Mouse (Mus musculus) layer of hippocampus, adult 9-11 months (tissue): ENCODE results near the gene Comp.

ENCODE experiments used
- DNase-seq: peaks from one replicate; pipeline ENCODE4 v3.0.0; 2022

The Comp gene

GRCm38 (mm10) chr8:70404212-70404611 lies 30.9 kb downstream of the Comp start:
- no peak for DNase-seq

DNA sequence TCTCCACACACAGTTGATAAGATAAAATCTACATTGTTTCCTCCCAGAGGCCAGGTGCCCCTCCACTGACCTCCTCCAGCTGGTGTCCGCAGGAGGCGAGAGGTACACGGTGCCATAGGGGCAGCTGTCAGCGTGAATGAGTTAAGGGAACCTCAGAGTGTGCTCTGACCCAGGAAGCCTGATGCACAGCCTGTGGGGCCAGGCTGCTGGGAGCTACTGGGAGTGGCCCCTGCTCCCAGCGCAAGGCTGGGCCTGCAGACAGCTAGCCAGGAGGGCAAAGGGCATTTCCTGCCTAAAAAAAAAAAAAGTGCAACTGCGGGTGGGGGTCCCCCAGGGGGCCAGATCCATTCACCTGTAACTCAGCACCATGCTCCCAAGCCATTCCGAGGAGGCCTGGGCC lies 31.8 kb downstream of the Comp start:
- no peak for DNase-seq

DNA sequence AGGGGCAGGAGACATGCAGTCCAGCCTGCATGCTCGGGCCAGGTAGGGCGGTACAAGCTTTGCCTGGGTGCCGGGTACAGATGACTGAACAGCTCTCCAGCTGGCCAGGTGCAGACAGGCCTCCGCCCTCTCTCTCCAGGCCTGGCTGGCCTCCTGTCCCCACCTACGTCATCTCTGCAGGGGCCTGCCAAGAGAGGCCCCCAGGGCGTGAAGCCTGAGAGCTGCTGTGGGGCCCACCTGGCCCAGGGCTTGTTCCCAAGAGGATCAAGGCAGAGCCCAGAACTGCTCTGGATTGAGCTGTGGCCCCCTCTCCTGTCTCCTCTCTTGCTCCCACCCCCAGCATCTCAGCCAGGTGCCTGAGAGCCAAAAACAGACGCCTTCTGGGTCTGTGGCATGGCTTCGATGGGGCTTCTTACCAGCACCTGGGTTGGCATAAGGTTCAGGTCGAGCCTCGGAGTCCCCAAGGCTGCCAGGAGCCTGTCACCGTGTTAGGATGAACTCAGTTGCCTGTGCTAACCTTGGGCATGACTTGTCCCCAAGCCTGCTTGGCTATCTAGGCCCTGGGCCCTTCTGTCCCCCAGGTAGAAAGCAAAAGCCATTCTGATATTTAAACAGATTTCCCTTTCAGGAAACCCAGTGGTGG lies 33.2 kb downstream of the Comp start:
- DNase-seq, result no peak

- no peak for DNase-seq
Measured at GRCm38 (mm10) chr8:70408301-70408700, 34.9 kb downstream of the Comp start.

DNA sequence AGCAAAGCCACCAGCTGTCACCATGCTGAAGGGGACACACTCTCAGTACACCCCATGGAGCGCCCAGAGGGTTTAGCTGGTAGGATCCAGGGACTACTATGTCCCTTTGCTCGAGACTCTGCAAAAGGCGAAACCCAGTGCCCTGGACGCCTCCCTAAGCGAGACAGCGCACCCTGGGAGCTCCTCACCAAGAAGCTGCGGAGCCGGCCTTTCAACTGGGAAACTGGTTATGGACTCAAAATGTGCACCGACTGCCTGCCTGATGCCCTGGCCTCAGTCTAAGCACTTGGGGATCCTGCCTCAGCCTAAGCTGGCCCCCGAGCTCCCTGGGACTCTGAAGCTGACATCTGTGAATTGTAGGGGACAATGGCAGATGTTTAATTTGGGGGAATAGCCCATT lies 35.7 kb downstream of the Comp start:
- DNase-seq, result no peak

DNA sequence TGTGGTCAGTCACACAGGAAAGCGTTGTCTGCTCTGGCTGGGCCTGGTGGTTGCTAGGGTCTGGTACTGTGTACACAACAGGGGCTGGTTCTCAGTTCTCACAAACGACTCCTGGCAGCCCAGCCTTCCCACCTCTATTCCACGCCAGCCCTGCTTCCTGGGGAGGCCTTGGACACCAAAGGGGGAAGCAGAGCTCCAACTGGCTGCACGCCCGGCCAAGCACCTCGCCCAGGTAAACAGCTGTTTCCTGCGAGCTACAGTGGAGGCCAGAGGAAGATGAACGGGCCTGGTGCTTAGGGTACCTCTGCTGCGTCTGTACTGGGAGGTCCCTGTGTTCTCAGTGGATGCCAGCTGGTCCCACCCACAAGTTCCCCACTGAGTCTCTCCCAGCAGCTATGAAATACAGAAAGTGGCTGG lies 36.1 kb downstream of the Comp start:
- peak; percentile 74 for DNase-seq

DNA sequence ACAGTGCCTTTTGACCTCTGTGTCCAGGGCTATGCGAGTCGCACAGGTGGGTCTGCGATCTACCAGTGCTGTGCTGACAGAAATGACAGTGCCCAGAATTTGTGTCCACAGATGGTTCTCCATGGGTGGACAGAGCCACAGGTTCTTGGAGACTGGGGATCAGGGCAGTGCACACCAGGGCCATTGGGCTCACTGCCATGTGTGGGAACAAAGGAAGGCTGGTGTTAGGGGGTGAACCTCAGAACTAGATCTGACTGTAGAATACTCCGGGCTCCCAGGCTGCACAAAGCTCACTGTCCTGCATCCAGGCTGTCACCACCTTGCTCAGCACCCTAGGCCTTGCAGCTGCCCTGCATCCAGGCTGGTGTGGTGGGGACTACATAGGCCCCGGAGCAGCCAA lies 36.9 kb downstream of the Comp start:
- no peak for DNase-seq

GRCm38 (mm10) chr8:70414310-70414946 lies 41.1 kb downstream of the Comp start:
- DNase-seq, result no peak

GRCm38 (mm10) chr8:70415540-70416451 lies 42.4 kb downstream of the Comp start:
- DNase-seq, result peak; percentile 52

DNA sequence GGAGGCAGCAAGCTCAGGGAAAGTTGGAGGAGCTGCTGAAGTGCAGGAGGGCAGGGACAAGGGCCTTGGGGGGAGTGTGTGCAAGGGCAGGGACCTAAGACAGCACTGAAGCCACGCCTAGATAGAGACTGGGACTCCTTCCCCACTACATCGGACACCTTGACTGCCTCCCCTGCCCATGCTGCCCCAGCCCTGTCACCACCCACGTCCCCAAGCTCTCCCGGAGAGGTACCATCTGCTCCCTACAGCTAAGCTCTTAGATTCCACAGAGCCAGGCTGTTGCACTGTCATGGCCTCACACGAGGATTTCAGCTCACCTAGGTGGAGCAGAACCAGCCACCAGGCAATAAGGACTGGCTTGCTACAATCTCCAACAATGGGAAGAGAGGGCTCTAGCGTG lies 43.6 kb downstream of the Comp start:
- DNase-seq, result peak; percentile 83

- DNase-seq, result peak; percentile 79
Measured at GRCm38 (mm10) chr8:70417914-70418313, 44.6 kb downstream of the Comp start.

- DNase-seq, result peak; percentile 84
Measured at GRCm38 (mm10) chr8:70418954-70419353, 45.6 kb downstream of the Comp start.

DNA sequence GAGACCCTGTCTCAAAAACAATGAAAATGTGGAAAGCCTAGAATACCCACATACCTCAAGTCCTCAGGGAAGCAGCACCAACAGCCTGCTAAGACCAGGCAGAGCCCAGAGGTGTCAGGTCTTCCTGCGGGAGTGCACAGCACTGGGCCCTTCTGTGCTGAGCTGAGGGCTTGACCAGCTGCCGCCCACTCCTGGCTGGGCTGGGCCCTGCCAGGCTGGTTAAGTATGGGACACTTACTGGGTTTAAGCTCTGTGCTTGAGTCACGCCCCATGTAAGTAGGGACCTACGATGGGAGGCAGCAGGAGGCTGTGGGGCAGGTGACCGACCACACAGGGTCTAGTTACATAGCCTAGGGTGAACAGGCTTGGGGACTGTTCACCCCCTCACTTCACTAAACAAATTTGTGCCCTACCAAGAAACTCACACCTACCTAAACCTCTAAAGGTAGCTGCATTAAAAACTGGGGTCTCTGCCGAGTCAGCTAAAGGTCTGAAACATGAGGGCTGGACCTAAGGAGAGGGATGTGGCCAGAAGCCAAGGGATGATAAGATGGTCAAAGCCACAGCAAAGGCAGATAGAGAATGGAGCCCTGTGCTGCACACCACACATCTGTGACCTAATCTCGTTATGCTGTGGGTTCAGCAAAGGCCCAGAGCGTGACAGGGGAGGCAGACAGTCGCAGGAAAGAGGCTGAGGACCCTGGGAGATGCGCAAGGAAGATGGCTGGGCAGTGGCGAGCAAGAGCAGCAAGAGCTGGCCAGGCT lies 46.7 kb downstream of the Comp start:
- DNase-seq, result no peak

DNA sequence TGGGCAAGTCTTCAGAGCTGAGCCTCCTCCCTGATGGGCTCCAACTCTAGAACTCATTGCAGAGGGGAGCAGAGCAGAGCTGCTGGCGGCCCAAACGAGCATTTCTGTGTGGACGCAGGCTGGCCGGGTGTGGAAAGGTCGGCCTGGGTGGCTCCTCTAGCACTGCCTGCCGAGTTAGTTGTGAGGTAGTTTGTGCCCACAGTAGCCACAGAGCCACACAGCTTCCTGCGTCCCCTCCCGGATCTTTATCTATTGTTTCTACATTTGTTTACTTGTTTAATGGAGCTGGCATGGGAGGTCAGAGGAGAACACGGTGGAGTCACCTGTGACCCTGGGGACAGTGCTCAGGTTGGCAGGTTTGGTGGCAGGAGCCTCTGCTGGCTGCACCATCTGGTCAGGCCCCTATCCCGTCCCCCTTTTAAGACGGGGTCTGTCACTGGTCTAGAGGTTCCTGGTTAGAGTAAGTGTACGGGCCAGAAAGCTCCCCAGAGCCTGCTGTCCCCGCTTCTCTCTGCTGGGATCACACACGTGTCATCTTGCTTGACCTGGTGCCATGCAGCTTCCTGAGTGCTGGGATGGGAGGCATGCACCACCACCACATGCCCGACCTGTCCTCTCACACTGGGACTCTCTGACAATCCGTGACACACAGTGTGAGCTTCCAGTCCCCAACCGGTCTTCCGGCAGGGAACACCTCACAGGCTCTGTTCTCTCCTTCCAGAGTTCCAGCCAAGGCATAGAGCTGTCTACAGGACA lies 48.2 kb downstream of the Comp start:
- no peak for DNase-seq

- no peak for DNase-seq
Measured at GRCm38 (mm10) chr8:70422722-70423121, 49.4 kb downstream of the Comp start.

- DNase-seq, result no peak
Measured at GRCm38 (mm10) chr8:70426300-70426907, 53.0 kb downstream of the Comp start.

DNA sequence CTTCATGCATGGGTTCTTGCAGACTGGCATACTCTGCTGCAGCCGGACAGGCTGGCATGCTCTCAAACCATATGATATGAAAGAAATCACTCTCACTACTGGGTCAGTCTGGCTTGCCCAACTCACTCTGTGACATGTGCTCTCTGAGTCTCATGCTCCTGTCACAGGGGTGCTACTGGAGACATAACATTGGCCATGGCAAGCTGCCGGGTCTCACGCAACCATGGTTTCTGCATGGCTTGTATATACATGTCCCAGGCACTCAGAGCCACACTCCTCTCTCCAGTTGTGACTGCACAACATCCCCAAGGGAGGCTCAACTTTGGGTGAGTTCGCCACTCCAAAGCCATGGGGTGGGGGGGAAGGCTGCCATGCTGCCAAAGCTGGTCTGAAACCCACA lies 57.9 kb downstream of the Comp start:
- no peak for DNase-seq
